ENCODE assay signal across 16 mouse cellular contexts in the genomic region with DNA sequence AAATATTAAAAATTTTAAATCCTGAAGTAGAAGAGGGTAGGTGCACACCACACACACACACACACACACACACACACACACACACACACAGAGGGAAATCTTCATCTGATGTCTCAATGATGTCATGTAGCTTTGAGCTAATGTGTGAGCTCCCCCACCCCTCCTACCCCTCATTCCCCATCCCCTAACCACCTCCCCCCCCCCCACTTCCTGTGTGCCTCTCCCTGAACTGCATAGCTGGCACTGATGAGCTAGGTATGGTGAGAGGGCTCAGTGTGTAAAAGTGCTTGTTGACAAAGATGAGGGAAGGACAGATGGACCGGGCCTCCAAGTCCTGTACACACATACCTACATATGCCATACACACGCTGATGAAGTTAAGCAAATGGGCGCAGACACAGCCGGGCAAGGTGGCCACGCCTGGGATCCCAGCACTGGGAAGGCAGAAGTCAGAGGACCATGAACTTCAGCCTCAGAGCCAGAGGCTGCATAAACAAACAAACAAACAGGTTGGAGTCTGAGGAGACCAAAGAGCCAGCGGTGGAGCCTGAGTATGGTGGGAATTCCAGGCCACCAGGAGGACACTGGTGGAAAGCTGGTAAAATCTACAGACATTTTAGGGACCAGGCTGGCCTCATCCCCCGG. TPM values are rescaled to one million over a fixed set of nuclear protein-coding genes. Genes with fewer than 3 reads are reported as not detected.
A peak's percentile ranks its signal among the peaks of the same experiment; 100 is the strongest.
DNase-seq lines count a peak whose midpoint lies in the region; ATAC-seq and TF ChIP-seq lines count a peak whose summit lies in the region.
"Had no signal": no experiment of that assay in that cellular context is flagged by ENCODE, and none has a peak within 500 bp of the region (broad histone marks: within the 10 kb centered on the region; RNA-seq: fewer than 3 reads in every experiment).

No protein-coding gene starts in this region.

- H3K4me3 ChIP-seq in thymus, adult 2 months (ENCODE audit: control insufficient read depth, insufficient read depth, low read length), result no peak overlapping the region
- no peak overlapping the region for H3K4me3 ChIP-seq in brown adipose tissue, adult 24 weeks (ENCODE audit: insufficient read depth, low read depth, low read length)
- H3K4me3 ChIP-seq in liver, embryonic 11.5 days (ENCODE audit: low read depth, low read length), result peak overlapping the region; percentile 53
- H3K4me3 ChIP-seq: embryonic facial prominence, embryonic 13.5 days; forebrain, embryonic 13.5 days; gastrocnemius, adult 2 months; heart, embryonic 15.5 days; hindbrain, embryonic 12.5 days had no signal

- no peaks in the 10 kb centered on the region for H3K27me3 ChIP-seq in thymus, adult 2 months (ENCODE audit: control insufficient read depth, insufficient read depth, low read length)
- no peaks in the 10 kb centered on the region for H3K27me3 ChIP-seq in liver, embryonic 11.5 days (replicated peaks; ENCODE audit: control insufficient read depth, insufficient read depth, low read length)
- H3K27me3 ChIP-seq: heart, embryonic 15.5 days had no signal

- no peak for DNase-seq in thymus, adult 2 months
- DNase-seq in thymus, postnatal 25 days, result no peak
- DNase-seq in liver, embryonic 11.5 days (ENCODE audit: low spot score), result no peak
- DNase-seq in thymus, postnatal 4 days, result peak; percentile 40
- DNase-seq in left cerebral cortex, postnatal 10 days (ENCODE audit: extremely low spot score in 1 of 2, low spot score in 2 of 2), result no peak
- no peak for DNase-seq in layer of hippocampus, adult 8-10 months (ENCODE audit: low spot score in 2 of 2)
- DNase-seq: cerebellum, adult 11 months; gastrocnemius, adult 2 months; kidney, adult 11 months had no signal

- ATAC-seq in liver, embryonic 11.5 days (replicated peaks; ENCODE audit: low FRiP score), result no peak
- ATAC-seq: forebrain, embryonic 13.5 days had no signal

- H3K9ac ChIP-seq in liver, embryonic 11.5 days (ENCODE audit: low read depth, low read length), result peak overlapping the region; percentile 71
- H3K9ac ChIP-seq: embryonic facial prominence, embryonic 13.5 days; forebrain, embryonic 13.5 days; heart, embryonic 15.5 days; hindbrain, embryonic 12.5 days had no signal

- peaks cover 4% of the 10 kb centered on the region; the same call in 1 of the 2 replicates for H3K9me3 ChIP-seq in liver, embryonic 11.5 days (ENCODE audit: control insufficient read depth, low read length)
- H3K9me3 ChIP-seq: embryonic facial prominence, embryonic 13.5 days; forebrain, embryonic 13.5 days; heart, embryonic 15.5 days; hindbrain, embryonic 12.5 days had no signal

- no peak for TF ChIP-seq CTCF in thymus, adult 2 months (IDR thresholded peaks at IDR 0.05; ENCODE audit: borderline replicate concordance, control insufficient read depth, extremely low read depth, insufficient read depth, low read length, poor library complexity)

- H3K4me2 ChIP-seq in liver, embryonic 11.5 days, result peak overlapping the region; percentile 95
- H3K4me2 ChIP-seq: embryonic facial prominence, embryonic 13.5 days; forebrain, embryonic 13.5 days; heart, embryonic 15.5 days; hindbrain, embryonic 12.5 days had no signal

- H3K4me1 ChIP-seq in thymus, adult 2 months (replicated peaks; ENCODE audit: control insufficient read depth, insufficient read depth, low read length), result peaks cover 61% of the 10 kb centered on the region
- peaks cover 21% of the 10 kb centered on the region for H3K4me1 ChIP-seq in brown adipose tissue, adult 24 weeks (ENCODE audit: control insufficient read depth, insufficient read depth, insufficient read length, low read length)
- H3K4me1 ChIP-seq in liver, embryonic 11.5 days (replicated peaks; ENCODE audit: control insufficient read depth, insufficient read depth, low read length), result peaks cover 37% of the 10 kb centered on the region

- H3K36me3 ChIP-seq in thymus, adult 2 months (ENCODE audit: control insufficient read depth, insufficient read depth, low read length), result no peaks in the 10 kb centered on the region
- 0 out of 2 replicates have a peak, but pooled peaks cover 3% of the 10 kb centered on the region for H3K36me3 ChIP-seq in liver, embryonic 11.5 days (ENCODE audit: control insufficient read depth, insufficient read depth, low read length)
- H3K36me3 ChIP-seq: embryonic facial prominence, embryonic 13.5 days; heart, embryonic 15.5 days; hindbrain, embryonic 12.5 days had no signal

- WGBS in thymus, adult 2 months, result 74% methylated on average over 7 of the region's 7 CpGs
- WGBS in liver, embryonic 11.5 days, result 69% methylated on average over 7 of the region's 7 CpGs

- no peak for TF ChIP-seq POLR2A in thymus, adult 2 months (IDR thresholded peaks at IDR 0.05; ENCODE audit: control insufficient read depth, extremely low read depth, insufficient read depth, low read length, poor library complexity)

- H3K27ac ChIP-seq in thymus, adult 2 months (ENCODE audit: control insufficient read depth, insufficient read depth, low read length), result peak overlapping the region; percentile 93
- H3K27ac ChIP-seq in brown adipose tissue, adult 24 weeks (replicated peaks; ENCODE audit: low read depth, low read length), result peak overlapping the region; percentile 84
- H3K27ac ChIP-seq in liver, embryonic 11.5 days (ENCODE audit: low read depth, low read length), result peak overlapping the region; percentile 90
- H3K27ac ChIP-seq: embryonic facial prominence, embryonic 13.5 days; forebrain, embryonic 13.5 days; gastrocnemius, adult 2 months; heart, embryonic 15.5 days; hindbrain, embryonic 12.5 days; macrophage had no signal

- intact Hi-C loops in left cerebral cortex, postnatal 10 days (cut with DNase I), result no loop called here

RNA-seq across cellular contexts. Expression of a gene that starts 1.1 kb away (rescaled TPM):
- polyA plus RNA-seq in thymus, adult 2 months (2012; rRNA removed), result 248 and 304 TPM in 2 replicates
- 179 and 198 TPM in 2 replicates for polyA plus RNA-seq in brown adipose tissue, adult 24 weeks (2012; ENCODE audit: insufficient read depth, insufficient read length, missing spikeins)
- polyA plus RNA-seq in liver, embryonic 11.5 days (2014; fragmentation: Nextera tagmentation; extraction: Ambion mirVana), result 156 and 162 TPM in 2 replicates
- under 1 TPM; 0.61 to 0.75 TPM for total RNA-seq in left cerebral cortex, postnatal 10 days (2021)
- total RNA-seq in layer of hippocampus, adult 8-10 months (2022), result under 1 TPM in 3 of 4 experiments, not detected in 1; 0.54 to 0.98 (median 0.65) TPM

RNA-seq across cellular contexts. Expression of a gene that starts 17.4 kb away (rescaled TPM):
- polyA plus RNA-seq in thymus, adult 2 months (2012; rRNA removed), result 187 and 205 TPM in 2 replicates
- polyA plus RNA-seq in brown adipose tissue, adult 24 weeks (2012; ENCODE audit: insufficient read depth, insufficient read length, missing spikeins), result 101 and 117 TPM in 2 replicates
- 159 and 169 TPM in 2 replicates for polyA plus RNA-seq in liver, embryonic 11.5 days (2014; fragmentation: Nextera tagmentation; extraction: Ambion mirVana)
- total RNA-seq in left cerebral cortex, postnatal 10 days (2021), result 10 to 100 TPM; 63.0 to 63.7 TPM
- 10 to 100 TPM; 55.4 to 61.7 (median 59.4) TPM for total RNA-seq in layer of hippocampus, adult 8-10 months (2022)

RNA-seq across cellular contexts. Expression of a gene that starts 22.3 kb away (rescaled TPM):
- 64.7 and 83.0 TPM in 2 replicates for polyA plus RNA-seq in thymus, adult 2 months (2012; rRNA removed)
- polyA plus RNA-seq in brown adipose tissue, adult 24 weeks (2012; ENCODE audit: insufficient read depth, insufficient read length, missing spikeins), result 47.7 and 58.0 TPM in 2 replicates
- polyA plus RNA-seq in liver, embryonic 11.5 days (2014; fragmentation: Nextera tagmentation; extraction: Ambion mirVana), result 66.6 and 67.9 TPM in 2 replicates
- 10 to 100 TPM; 40.9 to 42.3 TPM for total RNA-seq in left cerebral cortex, postnatal 10 days (2021)
- total RNA-seq in layer of hippocampus, adult 8-10 months (2022), result 10 to 100 TPM; 37.1 to 47.5 (median 41.4) TPM

RNA-seq across cellular contexts. Expression of a gene that starts 35.4 kb away (rescaled TPM):
- polyA plus RNA-seq in thymus, adult 2 months (2012; rRNA removed), result 4.3 and 5.0 TPM in 2 replicates
- 1.9 and 5.7 TPM in 2 replicates for polyA plus RNA-seq in brown adipose tissue, adult 24 weeks (2012; ENCODE audit: insufficient read depth, insufficient read length, missing spikeins)
- 3.6 and 6.2 TPM in 2 replicates for polyA plus RNA-seq in liver, embryonic 11.5 days (2014; fragmentation: Nextera tagmentation; extraction: Ambion mirVana)
- total RNA-seq in left cerebral cortex, postnatal 10 days (2021), result under 1 TPM; 0.20 to 0.39 TPM
- total RNA-seq in layer of hippocampus, adult 8-10 months (2022), result 1 to 10 TPM in 3 of 4 experiments, under 1 TPM in 1; 0.63 to 3.0 (median 1.0) TPM
- total RNA-seq: neutrophil, adult 5-6 weeks had no signal
- polyA plus RNA-seq: macrophage had no signal

RNA-seq across cellular contexts. Expression of a gene that starts 49.1 kb away (rescaled TPM):
- 58.1 and 62.2 TPM in 2 replicates for polyA plus RNA-seq in thymus, adult 2 months (2012; rRNA removed)
- 95.3 and 111 TPM in 2 replicates for polyA plus RNA-seq in brown adipose tissue, adult 24 weeks (2012; ENCODE audit: insufficient read depth, insufficient read length, missing spikeins)
- 55.1 and 59.2 TPM in 2 replicates for polyA plus RNA-seq in liver, embryonic 11.5 days (2014; fragmentation: Nextera tagmentation; extraction: Ambion mirVana)
- total RNA-seq in left cerebral cortex, postnatal 10 days (2021), result 10 to 100 TPM; 40.5 to 42.8 TPM
- total RNA-seq in layer of hippocampus, adult 8-10 months (2022), result 10 to 100 TPM; 43.7 to 51.6 (median 45.7) TPM
